Mouse (Mus musculus) mouse trophoblast stem cell (cell line): ENCODE measurements around the gene Ccdc138.

Source experiments
- in situ Hi-C, 2 experiments: fragments of 300-500 bp; cut with MseI, MboI; formaldehyde crosslinking; loops; 2 replicates in 1 of 2; 3 replicates in 1 of 2; pipeline ENCODE4 v1.15.1; 2025

Ccdc138 gene

GRCm38 (mm10) chr10:58585427-58586223, 87.9 kb downstream of the Ccdc138 start:
- in situ Hi-C loops, result loop anchor here in 1 of 2 experiments (25.0 kb wide), 1 partner anchor 1148 kb away; no protein-coding TSS in a partner anchor

- in situ Hi-C loops, result loop anchor here in 1 of 2 experiments (25.0 kb wide), 1 partner anchor 1157 kb away; no protein-coding TSS in a partner anchor
These were observed 96.7 kb downstream of the Ccdc138 start for GRCm38 (mm10) chr10:58594486-58594885.

GRCm38 (mm10) chr10:58595197-58595596, 97.4 kb downstream of the Ccdc138 start:
- in situ Hi-C loops, result loop anchor here in 1 of 2 experiments (25.0 kb wide), 1 partner anchor 1158 kb away; no protein-coding TSS in a partner anchor

GRCm38 (mm10) chr10:58595821-58596220, 98.1 kb downstream of the Ccdc138 start:
- in situ Hi-C loops, result loop anchor here in 1 of 2 experiments (25.0 kb wide), 1 partner anchor 1159 kb away; no protein-coding TSS in a partner anchor

GRCm38 (mm10) chr10:58600151-58600550, 102.4 kb downstream of the Ccdc138 start:
- in situ Hi-C loops, result no loop called here

GRCm38 (mm10) chr10:58600983-58601382, 103.2 kb downstream of the Ccdc138 start:
- in situ Hi-C loops, result no loop called here

- in situ Hi-C loops, result no loop called here
These were observed 103.7 kb downstream of the Ccdc138 start for GRCm38 (mm10) chr10:58601431-58601901.

GRCm38 (mm10) chr10:58601946-58602345, 104.2 kb downstream of the Ccdc138 start:
- in situ Hi-C loops, result no loop called here

- in situ Hi-C loops, result no loop called here
These were observed 107.0 kb downstream of the Ccdc138 start for GRCm38 (mm10) chr10:58604779-58605178.

GRCm38 (mm10) chr10:58606356-58606755, 108.6 kb downstream of the Ccdc138 start:
- in situ Hi-C loops, result no loop called here

- in situ Hi-C loops, result no loop called here
These were observed 111.1 kb downstream of the Ccdc138 start for GRCm38 (mm10) chr10:58608858-58609257.

GRCm38 (mm10) chr10:58610484-58611261, 112.9 kb downstream of the Ccdc138 start:
- in situ Hi-C loops, result no loop called here

GRCm38 (mm10) chr10:58614601-58615000, 116.9 kb downstream of the Ccdc138 start:
- in situ Hi-C loops, result no loop called here

- in situ Hi-C loops, result no loop called here
These were observed 118.8 kb downstream of the Ccdc138 start for GRCm38 (mm10) chr10:58616565-58616964.

GRCm38 (mm10) chr10:58618501-58619216, 120.9 kb downstream of the Ccdc138 start:
- in situ Hi-C loops, result no loop called here

GRCm38 (mm10) chr10:58619266-58619665, 121.5 kb downstream of the Ccdc138 start:
- in situ Hi-C loops, result no loop called here

- in situ Hi-C loops, result no loop called here
These were observed 127.3 kb downstream of the Ccdc138 start for GRCm38 (mm10) chr10:58624848-58625711.
